Mouse (Mus musculus) hindbrain, embryonic 11.5 days (tissue): ENCODE results near the gene Tmem248. TPM values are rescaled to one million over a fixed set of nuclear protein-coding genes. Genes with fewer than 3 reads are reported as not detected.

Experiments
- ATAC-seq: fragments of 200-750 bp; cut with Nextera tagmentation; 2 replicates; pipeline ENCODE4 v1.8.0; 2017; ENCODE audit warnings: mild to moderate bottlenecking, moderate TSS enrichment, moderate library complexity; ENCODE audit not compliant: low FRiP score
- DNase-seq: peaks from one replicate; pipeline ENCODE4 v3.0.0-alpha.2; 2015; ENCODE audit warnings: low spot score
- H3K27ac ChIP-seq: fragments of 300-500 bp; sonication (generic); 2 replicates; pipeline ENCODE4 v1.5.1; 2014; ENCODE audit warnings: mild to moderate bottlenecking, low read depth, low read length
- H3K27me3 ChIP-seq: fragments of 300-500 bp; sonication (generic); 2 replicates; pipeline ENCODE4 v1.6.1; 2014; ENCODE audit warnings: mild to moderate bottlenecking, low read length, moderate library complexity, mixed read lengths; ENCODE audit not compliant: control insufficient read depth, insufficient read depth
- H3K36me3 ChIP-seq: fragments of 300-500 bp; sonication (generic); 2 replicates; pipeline ENCODE4 v1.6.1; 2014; ENCODE audit warnings: mild to moderate bottlenecking, low read length, moderate library complexity, mixed read lengths; ENCODE audit not compliant: control insufficient read depth, insufficient read depth
- H3K4me1 ChIP-seq: fragments of 300-500 bp; sonication (generic); replicated peaks from 2 replicates; pipeline ENCODE4 v1.6.1; 2014; ENCODE audit warnings: low read length, mixed read lengths; ENCODE audit not compliant: control insufficient read depth, insufficient read depth
- H3K4me2 ChIP-seq: fragments of 300-500 bp; sonication (generic); replicated peaks from 2 replicates; pipeline ENCODE4 v1.6.1; 2014; ENCODE audit warnings: mild to moderate bottlenecking, low read depth, low read length
- H3K4me3 ChIP-seq: fragments of 300-500 bp; sonication (generic); 2 replicates; pipeline ENCODE4 v1.5.1; 2014; ENCODE audit warnings: low read depth, low read length
- H3K9ac ChIP-seq: fragments of 300-500 bp; sonication (generic); 2 replicates; pipeline ENCODE4 v1.6.1; 2014; ENCODE audit warnings: low read depth, low read length
- H3K9me3 ChIP-seq: fragments of 300-500 bp; sonication (generic); 2 replicates; pipeline ENCODE4 v1.6.1; 2016; ENCODE audit warnings: low read length; ENCODE audit not compliant: control insufficient read depth
- WGBS: fragments of 180-500 bp; shearing (Covaris S2); extraction: QIAGEN DNeasy Blood & Tissue Kit; methylation state at CpG from one replicate; pipeline ENCODE4 v1.1.7; 2014; 5-methylcytosine and 5-hydroxymethylcytosine counted together
- polyA plus RNA-seq: library from polyadenylated mRNA; unstranded; fragments of >200 nt; fragmentation: Nextera tagmentation; extraction: Ambion mirVana; gene quantifications from 2 replicates; pipeline ENCODE4 v1.2.1, GENCODE M21; 2014

Tmem248 gene
- polyA plus RNA-seq, 1 experiment from 2014 or later: 29.9 TPM

- no peak overlapping the region for H3K9ac ChIP-seq
- ATAC-seq: no peak
- H3K27ac ChIP-seq: no peak overlapping the region
- no peaks in the 10 kb centered on the region for H3K27me3 ChIP-seq
- H3K36me3 ChIP-seq: no peaks in the 10 kb centered on the region; the same call in 1 of the 2 replicates
- H3K4me1 ChIP-seq: no peaks in the 10 kb centered on the region
- 63% methylated on average over 4 of the region's 4 CpGs for WGBS
- no peaks in the 10 kb centered on the region for H3K9me3 ChIP-seq
- H3K4me2 ChIP-seq: no peak overlapping the region
- DNase-seq: peak; percentile 61
- no peak overlapping the region for H3K4me3 ChIP-seq
Measured at GRCm38 (mm10) chr5:130275509-130275908, 58.6 kb downstream of the Tmem248 start.

GRCm38 (mm10) chr5:130278011-130278472, 61.2 kb downstream of the Tmem248 start:
- WGBS: 88% methylated on average over 7 of the region's 7 CpGs
- Histone ChIP-seq H3K4me3 (no peak overlapping the region), H3K4me2 (no peak overlapping the region), H3K27ac (no peak overlapping the region), H3K27me3 (no peaks in the 10 kb centered on the region), H3K9me3 (no peaks in the 10 kb centered on the region), H3K9ac (no peak overlapping the region), H3K4me1 (no peaks in the 10 kb centered on the region), H3K36me3 (no peaks in the 10 kb centered on the region; the same call in none of the 2 replicates)
- ATAC-seq: no peak
- DNase-seq: no peak

- 92% methylated on average over 9 of the region's 9 CpGs for WGBS
- Histone ChIP-seq H3K4me3 (no peak overlapping the region), H3K27me3 (no peaks in the 10 kb centered on the region), H3K4me1 (no peaks in the 10 kb centered on the region), H3K9me3 (no peaks in the 10 kb centered on the region), H3K27ac (no peak overlapping the region), H3K36me3 (peaks cover 2% of the 10 kb centered on the region; the same call in 1 of the 2 replicates), H3K9ac (no peak overlapping the region), H3K4me2 (no peak overlapping the region)
- DNase-seq (no peak), ATAC-seq (no peak)
Measured at GRCm38 (mm10) chr5:130283079-130283732, 66.3 kb downstream of the Tmem248 start.

- 0 out of 2 replicates have a peak, but pooled peaks cover 2% of the 10 kb centered on the region for H3K36me3 ChIP-seq
- H3K9ac ChIP-seq: no peak overlapping the region
- H3K27me3 ChIP-seq: no peaks in the 10 kb centered on the region
- no peaks in the 10 kb centered on the region for H3K4me1 ChIP-seq
- no peak overlapping the region for H3K27ac ChIP-seq
- no peak overlapping the region for H3K4me2 ChIP-seq
- 0 out of 2 replicates have a peak, but pooled peaks cover 2% of the 10 kb centered on the region for H3K9me3 ChIP-seq
- DNase-seq (no peak), ATAC-seq (no peak)
- H3K4me3 ChIP-seq: no peak overlapping the region
- WGBS: 95% methylated on average over 7 of the region's 7 CpGs
Measured at GRCm38 (mm10) chr5:130288106-130288505, 71.2 kb downstream of the Tmem248 start.

GRCm38 (mm10) chr5:130290242-130290641, 73.4 kb downstream of the Tmem248 start:
- 98% methylated on average over 6 of the region's 6 CpGs for WGBS

GRCm38 (mm10) chr5:130290775-130291174, 73.9 kb downstream of the Tmem248 start:
- H3K4me2 ChIP-seq: no peak overlapping the region
- H3K9me3 ChIP-seq: 0 out of 2 replicates have a peak, but pooled peaks cover 2% of the 10 kb centered on the region
- no peaks in the 10 kb centered on the region for H3K4me1 ChIP-seq
- DNase-seq (no peak), ATAC-seq (no peak)
- H3K9ac ChIP-seq: no peak overlapping the region
- WGBS: 95% methylated on average over 12 of the region's 12 CpGs
- H3K4me3 ChIP-seq: no peak overlapping the region
- no peaks in the 10 kb centered on the region for H3K27me3 ChIP-seq
- no peaks in the 10 kb centered on the region for H3K36me3 ChIP-seq
- no peak overlapping the region for H3K27ac ChIP-seq

More at GRCm38 (mm10) chr5:130290242-130290641, 73.4 kb downstream of the Tmem248 start:
- Histone ChIP-seq H3K9ac (no peak overlapping the region), H3K27ac (no peak overlapping the region), H3K4me1 (no peaks in the 10 kb centered on the region), H3K27me3 (no peaks in the 10 kb centered on the region), H3K4me3 (no peak overlapping the region), H3K9me3 (0 out of 2 replicates have a peak, but pooled peaks cover 2% of the 10 kb centered on the region), H3K4me2 (no peak overlapping the region), H3K36me3 (no peaks in the 10 kb centered on the region)
- ATAC-seq: no peak
- no peak for DNase-seq

- Histone ChIP-seq H3K4me3 (no peak overlapping the region), H3K9me3 (0 out of 2 replicates have a peak, but pooled peaks cover 2% of the 10 kb centered on the region), H3K36me3 (no peaks in the 10 kb centered on the region), H3K27me3 (no peaks in the 10 kb centered on the region), H3K4me2 (no peak overlapping the region), H3K27ac (no peak overlapping the region), H3K9ac (no peak overlapping the region), H3K4me1 (no peaks in the 10 kb centered on the region)
- DNase-seq (no peak), ATAC-seq (no peak)
- 82% methylated on average over 4 of the region's 4 CpGs for WGBS
Measured at GRCm38 (mm10) chr5:130292976-130293375, 76.1 kb downstream of the Tmem248 start.
